Mouse (Mus musculus) Patski (cell line): ENCODE data around the gene Cenpo. TPM values are rescaled to one million over a fixed set of nuclear protein-coding genes. Genes with fewer than 3 reads are reported as not detected.

Experiments
- ATAC-seq: fragments of 100-300 bp; one replicate; pipeline ENCODE4 v1.8.0; 2021
- CTCF ChIA-PET: fragments of 350-600 bp; sonication (Branson Sonifier 250); formaldehyde crosslinking; loops from one replicate; lab custom pipeline; 2022; ENCODE audit warnings: inconsistent platforms; lab: Charles Lee
- POLR2A ChIA-PET: fragments of 350-600 bp; sonication (Branson Sonifier 250); formaldehyde crosslinking; loops from one replicate; lab custom pipeline; 2022; ENCODE audit warnings: antibody characterized with exemption, inconsistent platforms; lab: Charles Lee
- DNase-seq: peaks from one replicate; pipeline ENCODE4 v3.0.0-alpha.2; 2011; ENCODE audit warnings: low read depth, low spot score
- H3K27me3 ChIP-seq: fragments of 371-371 bp; one replicate; pipeline ENCODE4 v1.5.1; 2021
- CTCF ChIP-seq: fragments of 100-300 bp; IDR thresholded peaks from one replicate; pipeline ENCODE4 v1.5.1; 2021
- in situ Hi-C: fragments of 300-500 bp; cut with MboI; formaldehyde crosslinking; loops from 3 replicates; pipeline ENCODE4 v1.11.1; 2018; ENCODE audit warnings: low pct_unique_long_range_greater_than_20kb, mixed read lengths
- polyA plus RNA-seq: library from polyadenylated mRNA; unstranded; gene quantifications from one replicate; pipeline ENCODE4 v1.2.3, GENCODE M21; 2021

Cenpo gene
- polyA plus RNA-seq, 1 experiment from 2014 or later = 11.0 TPM

DNA sequence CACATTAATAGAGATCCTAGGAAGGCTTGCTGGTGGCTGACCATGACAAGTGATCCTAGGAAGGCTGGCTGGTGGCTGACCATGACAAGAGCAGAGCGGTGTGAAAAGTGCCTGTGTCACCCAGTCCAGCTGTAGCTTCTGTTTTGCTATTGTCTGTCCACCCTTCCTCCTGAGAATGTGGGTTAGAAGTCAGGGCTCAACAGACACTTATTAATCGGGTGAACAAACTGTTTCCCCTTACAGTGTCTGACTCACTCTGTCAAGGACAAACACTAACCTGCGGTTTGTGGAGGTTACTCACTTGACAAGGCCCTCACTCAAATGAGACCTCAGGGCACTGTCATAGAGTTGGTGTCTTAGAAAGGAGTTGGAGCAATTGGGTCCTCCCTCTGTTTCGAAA lies 35.4 kb downstream of the Cenpo start:
- POLR2A ChIA-PET = no interaction called here
- no peaks in the 10 kb centered on the region for H3K27me3 ChIP-seq
- no peak for TF ChIP-seq CTCF
- DNase-seq (peak; percentile 28), ATAC-seq (peak; percentile 77)
- CTCF ChIA-PET = interaction anchor here (2.2 kb wide), 1 partner anchor 10 kb away, joined by 7 read pairs; no protein-coding TSS in a partner anchor
- in situ Hi-C loops = no loop called here

- CTCF ChIA-PET = no interaction called here
- ATAC-seq = no peak
- DNase-seq = no peak
- no peaks in the 10 kb centered on the region for H3K27me3 ChIP-seq
- POLR2A ChIA-PET = no interaction called here
- in situ Hi-C loops = no loop called here
- no peak for TF ChIP-seq CTCF
Measured at GRCm38 (mm10) chr12:4194643-4195042, 39.5 kb downstream of the Cenpo start.

GRCm38 (mm10) chr12:4193025-4193740 lies 40.9 kb downstream of the Cenpo start:
- POLR2A ChIA-PET = no interaction called here
- ATAC-seq = no peak
- DNase-seq = no peak
- TF ChIP-seq CTCF = no peak
- CTCF ChIA-PET = interaction anchor here (1.0 to 2.8 kb wide), 3 partner anchors 10 to 85 kb away, joined by 3 to 14 read pairs (median 5); no protein-coding TSS in a partner anchor
- H3K27me3 ChIP-seq = no peaks in the 10 kb centered on the region
- in situ Hi-C loops = no loop called here

DNA sequence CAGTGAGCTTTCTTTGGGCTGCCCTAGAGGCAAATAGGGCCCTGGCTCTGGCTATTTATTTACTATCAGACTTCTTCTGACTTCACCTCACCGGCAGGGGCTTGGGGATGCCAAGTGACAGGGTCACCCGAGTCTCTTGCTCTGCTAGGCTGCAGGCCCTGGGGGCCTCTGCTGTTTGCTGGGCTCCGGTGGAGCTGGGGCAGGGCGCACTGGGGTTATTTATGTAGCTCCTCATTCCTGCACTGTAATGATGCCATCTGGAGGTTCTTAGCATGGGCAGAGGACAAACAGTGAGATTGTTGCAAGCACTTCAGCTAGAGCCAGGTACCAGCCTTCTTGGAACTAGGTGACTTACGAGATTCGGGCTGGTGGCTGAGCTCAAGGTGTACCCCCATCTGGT lies 41.6 kb downstream of the Cenpo start:
- POLR2A ChIA-PET = no interaction called here
- CTCF ChIA-PET = interaction anchor here (1.0 to 2.8 kb wide), 3 partner anchors 11 to 84 kb away, joined by 3 to 14 read pairs (median 5); no protein-coding TSS in a partner anchor
- no peak for DNase-seq
- ATAC-seq = peak; percentile 44
- TF ChIP-seq CTCF = no peak
- in situ Hi-C loops = no loop called here
- no peaks in the 10 kb centered on the region for H3K27me3 ChIP-seq

DNA sequence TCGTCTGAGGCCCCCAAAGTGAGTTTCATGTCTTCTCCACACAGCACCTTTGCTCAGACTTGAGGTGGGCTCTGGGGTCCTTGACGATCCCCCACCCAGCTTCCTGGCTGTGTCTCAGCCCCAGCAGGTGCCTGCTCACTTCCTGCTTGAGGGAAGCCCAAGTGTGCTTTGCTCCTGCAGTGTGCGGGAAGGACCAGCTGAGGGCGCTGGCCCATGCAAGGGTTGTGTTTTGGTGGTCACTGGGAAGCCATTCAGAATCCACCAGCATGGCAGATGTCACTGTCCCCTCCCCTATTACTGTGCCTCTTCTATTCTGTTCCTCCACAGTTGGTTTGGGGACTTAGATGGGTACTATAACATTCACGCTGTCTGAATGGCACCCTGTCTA lies 45.0 kb downstream of the Cenpo start:
- ChIA-PET POLR2A (no interaction called here), CTCF (no interaction called here)
- no peak for DNase-seq
- in situ Hi-C loops = no loop called here
- H3K27me3 ChIP-seq = no peaks in the 10 kb centered on the region
- ATAC-seq = no peak
- no peak for TF ChIP-seq CTCF

- peak; percentile 58 for DNase-seq
- ChIA-PET CTCF (no interaction called here), POLR2A (no interaction called here)
- in situ Hi-C loops = no loop called here
- no peak for TF ChIP-seq CTCF
- H3K27me3 ChIP-seq = no peaks in the 10 kb centered on the region
- ATAC-seq = peak; percentile 75
Measured at GRCm38 (mm10) chr12:4188171-4189059, 45.7 kb downstream of the Cenpo start.

DNA sequence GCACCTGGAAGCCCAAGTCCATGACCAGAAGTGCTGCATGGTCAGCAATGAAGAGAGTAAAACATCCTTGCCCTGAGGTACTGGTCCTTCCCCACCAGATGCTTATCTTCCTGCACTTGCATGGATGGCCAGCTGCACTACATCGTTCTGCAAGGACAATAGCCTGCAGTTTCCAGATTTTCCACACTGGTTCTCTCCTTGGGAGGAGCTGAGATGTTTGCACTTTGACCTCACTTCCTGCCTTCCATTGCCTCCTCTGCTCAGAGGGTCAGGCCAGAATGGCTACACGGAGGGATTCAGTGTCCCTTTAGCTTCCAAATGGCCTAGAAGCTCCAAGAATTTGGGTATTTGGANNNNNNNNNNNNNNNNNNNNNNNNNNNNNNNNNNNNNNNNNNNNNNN lies 49.4 kb downstream of the Cenpo start:
- ATAC-seq (no peak), DNase-seq (no peak)
- no peak for TF ChIP-seq CTCF
- ChIA-PET CTCF (no interaction called here), POLR2A (no interaction called here)
- in situ Hi-C loops = no loop called here
- H3K27me3 ChIP-seq = no peaks in the 10 kb centered on the region

- H3K27me3 ChIP-seq = peaks cover 4% of the 10 kb centered on the region
- in situ Hi-C loops = no loop called here
- ChIA-PET POLR2A (no interaction called here), CTCF (no interaction called here)
- no peak for DNase-seq
- no peak for TF ChIP-seq CTCF
- ATAC-seq = no peak
Measured at GRCm38 (mm10) chr12:4180507-4180906, 53.6 kb downstream of the Cenpo start.

- DNase-seq (no peak), ATAC-seq (no peak)
- TF ChIP-seq CTCF = no peak
- POLR2A ChIA-PET = no interaction called here
- CTCF ChIA-PET = no interaction called here
- in situ Hi-C loops = no loop called here
- H3K27me3 ChIP-seq = peaks cover 4% of the 10 kb centered on the region
Measured at GRCm38 (mm10) chr12:4179671-4180233, 54.3 kb downstream of the Cenpo start.

DNA sequence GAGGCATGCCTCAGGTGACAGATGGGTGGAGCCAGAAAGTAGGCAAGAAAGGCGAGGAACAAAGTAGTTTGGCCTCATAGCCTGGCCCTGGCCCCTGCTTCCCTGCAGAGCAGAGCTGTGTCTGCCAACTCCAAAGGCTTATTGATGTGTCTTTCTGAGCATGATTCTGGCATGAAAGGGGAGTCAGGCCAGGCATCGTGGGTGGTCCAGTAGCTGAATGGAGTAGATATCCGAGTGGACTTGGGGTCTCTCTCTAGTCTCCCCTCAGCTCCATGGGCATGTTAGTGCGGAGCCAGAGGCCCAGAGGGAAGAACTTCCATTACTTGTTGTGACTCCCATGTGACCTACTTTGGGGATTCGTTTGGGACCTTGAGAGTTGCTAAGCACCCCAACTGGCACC lies 55.3 kb downstream of the Cenpo start:
- peaks cover 4% of the 10 kb centered on the region for H3K27me3 ChIP-seq
- ATAC-seq (no peak), DNase-seq (no peak)
- in situ Hi-C loops = no loop called here
- ChIA-PET CTCF (no interaction called here), POLR2A (no interaction called here)
- no peak for TF ChIP-seq CTCF
